12 mouse cellular contexts compared by ENCODE assay signal in genomic region chr2:91335128-91335527, GRCm38 (mm10).
A peak's percentile ranks its signal among the peaks of the same experiment; 100 is the strongest.
DNase-seq lines count a peak whose midpoint lies in the region; ATAC-seq and TF ChIP-seq lines count a peak whose summit lies in the region.
"Had no signal": no experiment of that assay in that cellular context is flagged by ENCODE, and none has a peak within 500 bp of the region (broad histone marks: within the 10 kb centered on the region; RNA-seq: fewer than 3 reads in every experiment).

No protein-coding gene starts in this region.

- no peak overlapping the region for H3K27ac ChIP-seq in heart, adult 2 months
- H3K27ac ChIP-seq in heart, embryonic 12.5 days (ENCODE audit: poor library complexity, severe bottlenecking), result no peak overlapping the region
- H3K27ac ChIP-seq in midbrain, embryonic 13.5 days, result no peak overlapping the region
- no peak overlapping the region for H3K27ac ChIP-seq in stomach, postnatal 0 days (replicated peaks)
- H3K27ac ChIP-seq: hindbrain, embryonic 12.5 days had no signal

- H3K27me3 ChIP-seq in heart, adult 2 months (ENCODE audit: control insufficient read depth, insufficient read depth, low read length), result no peaks in the 10 kb centered on the region
- no peaks in the 10 kb centered on the region for H3K27me3 ChIP-seq in heart, embryonic 12.5 days (replicated peaks)
- H3K27me3 ChIP-seq in myocyte (ENCODE audit: control insufficient read depth, insufficient read depth, insufficient read length), result no peaks in the 10 kb centered on the region
- 0 out of 2 replicates have a peak, but pooled peaks cover 4% of the 10 kb centered on the region for H3K27me3 ChIP-seq in midbrain, embryonic 13.5 days
- no peaks in the 10 kb centered on the region for H3K27me3 ChIP-seq in stomach, postnatal 0 days (ENCODE audit: control insufficient read depth, insufficient read depth, low read length)
- H3K27me3 ChIP-seq: hindbrain, embryonic 12.5 days had no signal

- H3ac ChIP-seq in myocyte (ENCODE audit: control insufficient read depth, insufficient read length), result no peak overlapping the region

- DNase-seq in heart, adult 2 months, result peak; percentile 67 to 81
- peak; percentile 63 for DNase-seq in heart, postnatal 36 days
- DNase-seq in thymus, adult 18-20 months, result no peak
- DNase-seq in stomach, postnatal 0 days (ENCODE audit: low spot score), result no peak
- DNase-seq: kidney, postnatal 14 days had no signal

- whole genome bisulfite sequencing in heart, adult 2 months, result 35% methylated on average over 4 of the region's 4 CpGs
- WGBS in heart, embryonic 12.5 days, result 63% methylated on average over 4 of the region's 4 CpGs
- 83% methylated on average over 4 of the region's 4 CpGs for WGBS in midbrain, embryonic 13.5 days
- WGBS in stomach, postnatal 0 days, result 48% methylated on average over 4 of the region's 4 CpGs

- TF ChIP-seq EP300 in heart, adult 2 months (IDR thresholded peaks at IDR 0.05; ENCODE audit: insufficient read depth, low read depth, low read length), result no peak
- no peak for TF ChIP-seq EP300 in stomach, postnatal 0 days (optimal IDR thresholded peaks at IDR 0.05)

- H3K4me1 ChIP-seq in heart, adult 2 months (ENCODE audit: control insufficient read depth, insufficient read depth, low read length), result peaks cover 1% of the 10 kb centered on the region; the same call in 1 of the 2 replicates
- peaks cover 10% of the 10 kb centered on the region for H3K4me1 ChIP-seq in heart, embryonic 12.5 days (replicated peaks)
- peaks cover 11% of the 10 kb centered on the region for H3K4me1 ChIP-seq in midbrain, embryonic 13.5 days (replicated peaks)
- 0 out of 2 replicates have a peak, but pooled peaks cover 5% of the 10 kb centered on the region for H3K4me1 ChIP-seq in stomach, postnatal 0 days (replicated peaks; ENCODE audit: control insufficient read depth, insufficient read depth)

- intact Hi-C loops in heart, adult 2 months (cut with DNase I), result no loop called here
- intact Hi-C loops in heart, postnatal 36 days (cut with DNase I), result no loop called here

- ATAC-seq in heart, embryonic 12.5 days (ENCODE audit: insufficient number of reproducible peaks, low FRiP score), result no peak
- 0 out of 2 replicates have a peak, but pooled peaks have one; percentile 36 for ATAC-seq in common myeloid progenitor, adult 5-6 weeks (replicated peaks; ENCODE audit: low read depth, poor library complexity, severe bottlenecking)
- no peak for ATAC-seq in midbrain, embryonic 13.5 days
- no peak for ATAC-seq in stomach, postnatal 0 days (ENCODE audit: low FRiP score, low TSS enrichment)
- ATAC-seq: CD4-positive, CD25-positive, alpha-beta regulatory T cell, adult 4 months; forebrain, embryonic 16.5 days had no signal

- H3K9me3 ChIP-seq in heart, embryonic 12.5 days (replicated peaks), result no peaks in the 10 kb centered on the region
- H3K9me3 ChIP-seq in midbrain, embryonic 13.5 days, result no peaks in the 10 kb centered on the region
- no peaks in the 10 kb centered on the region for H3K9me3 ChIP-seq in stomach, postnatal 0 days (ENCODE audit: control insufficient read depth, low read length)
- H3K9me3 ChIP-seq: hindbrain, embryonic 12.5 days had no signal

- no peak overlapping the region for H3K4me3 ChIP-seq in heart, adult 2 months
- H3K4me3 ChIP-seq in heart, embryonic 12.5 days, result no peak overlapping the region
- H3K4me3 ChIP-seq in myocyte, result no peak overlapping the region
- no peak overlapping the region for H3K4me3 ChIP-seq in midbrain, embryonic 13.5 days (replicated peaks)
- no peak overlapping the region for H3K4me3 ChIP-seq in stomach, postnatal 0 days (ENCODE audit: low read depth, low read length)
- H3K4me3 ChIP-seq: hindbrain, embryonic 12.5 days had no signal

- no peaks in the 10 kb centered on the region for H3K36me3 ChIP-seq in heart, adult 2 months (ENCODE audit: control insufficient read depth, insufficient read depth, low read length)
- H3K36me3 ChIP-seq in heart, embryonic 12.5 days, result no peaks in the 10 kb centered on the region
- H3K36me3 ChIP-seq in myocyte (ENCODE audit: control insufficient read depth, insufficient read depth), result no peaks in the 10 kb centered on the region
- H3K36me3 ChIP-seq in midbrain, embryonic 13.5 days, result no peaks in the 10 kb centered on the region
- H3K36me3 ChIP-seq in stomach, postnatal 0 days (ENCODE audit: control insufficient read depth, insufficient read depth, low read length), result no peaks in the 10 kb centered on the region
- H3K36me3 ChIP-seq: hindbrain, embryonic 12.5 days had no signal

- H3K79me2 ChIP-seq in heart, adult 2 months (replicated peaks; ENCODE audit: control insufficient read depth, insufficient read depth, low read length), result no peaks in the 10 kb centered on the region
- H3K79me2 ChIP-seq in myocyte (ENCODE audit: control insufficient read depth, insufficient read depth), result no peaks in the 10 kb centered on the region

- TF ChIP-seq CTCF in heart, adult 2 months (IDR thresholded peaks at IDR 0.05), result no peak
- no peak for TF ChIP-seq CTCF in stomach, postnatal 0 days (IDR thresholded peaks at IDR 0.05; ENCODE audit: low read depth)

- TF ChIP-seq POLR2A in heart, adult 2 months (IDR thresholded peaks at IDR 0.05; ENCODE audit: insufficient read depth, low read depth, low read length), result no peak
- TF ChIP-seq POLR2A in myocyte (IDR thresholded peaks at IDR 0.05; ENCODE audit: insufficient read length, low read depth), result no peak

- no peak overlapping the region for H3K4me2 ChIP-seq in heart, embryonic 12.5 days
- H3K4me2 ChIP-seq in myocyte (ENCODE audit: low read depth), result peak overlapping the region; percentile 25
- no peak overlapping the region for H3K4me2 ChIP-seq in midbrain, embryonic 13.5 days (replicated peaks)
- no peak overlapping the region for H3K4me2 ChIP-seq in stomach, postnatal 0 days (replicated peaks; ENCODE audit: low read depth)
- H3K4me2 ChIP-seq: hindbrain, embryonic 12.5 days had no signal

- no peak overlapping the region for H3K9ac ChIP-seq in heart, adult 2 months (ENCODE audit: low read depth, low read length)
- no peak overlapping the region for H3K9ac ChIP-seq in heart, embryonic 12.5 days
- no peak overlapping the region for H3K9ac ChIP-seq in midbrain, embryonic 13.5 days (replicated peaks)
- H3K9ac ChIP-seq in stomach, postnatal 0 days (ENCODE audit: low read length), result no peak overlapping the region
- H3K9ac ChIP-seq: hindbrain, embryonic 12.5 days had no signal

TF ChIP-seq in myocyte, 11 proteins besides CTCF, POLR2A, EP300 and RAD21:
- TF ChIP-seq CEBPB (IDR thresholded peaks at IDR 0.05; ENCODE audit: insufficient read depth, poor library complexity, severe bottlenecking), result no peak
- TF ChIP-seq USF1 (IDR thresholded peaks at IDR 0.05; ENCODE audit: low read depth), result no peak
- no peak for TF ChIP-seq POLR2AphosphoS2 (IDR thresholded peaks at IDR 0.05; ENCODE audit: insufficient read length, low read depth)
- no peak for TF ChIP-seq REST (IDR thresholded peaks at IDR 0.05; ENCODE audit: insufficient read depth, insufficient read length)
- no peak for TF ChIP-seq MYOG (IDR thresholded peaks at IDR 0.05; ENCODE audit: control insufficient read depth in 1 of 3, insufficient read depth in 1 of 3, insufficient read length in 2 of 3, low read depth in 2 of 3)
- no peak for TF ChIP-seq TCF3 (IDR thresholded peaks at IDR 0.05; ENCODE audit: insufficient read length, low read depth)
- no peak for TF ChIP-seq TCF12 (IDR thresholded peaks at IDR 0.05; ENCODE audit: insufficient read depth, poor library complexity, severe bottlenecking)
- no peak for TF ChIP-seq MYOD1 (IDR thresholded peaks at IDR 0.05; ENCODE audit: control insufficient read depth in 1 of 3, insufficient read length in 2 of 3, low read depth in 2 of 3)
- TF ChIP-seq SRF (IDR thresholded peaks at IDR 0.05; ENCODE audit: control insufficient read depth, insufficient read length, low read depth), result no peak
- TF ChIP-seq MAX (IDR thresholded peaks at IDR 0.05; ENCODE audit: low read depth), result no peak
- TF ChIP-seq E2F4 (IDR thresholded peaks at IDR 0.05; ENCODE audit: insufficient read depth), result no peak

Comparison
In these comparisons a context has a peak if more than half of its experiments do, and no peak if none do; other contexts are left out.
1. DNase-seq: peak in heart, adult 2 months (2 of 2) and heart, postnatal 36 days (2 of 2); none in thymus, adult 18-20 months (0 of 2) and stomach, postnatal 0 days (single experiment).